Mouse (Mus musculus) thymus, postnatal 4 days (tissue): Measurements from ENCODE around the gene Olfr905.

Source experiments
- DNase-seq: peaks from one replicate; pipeline ENCODE4 v3.0.0; 2021

Gene Olfr905

DNA sequence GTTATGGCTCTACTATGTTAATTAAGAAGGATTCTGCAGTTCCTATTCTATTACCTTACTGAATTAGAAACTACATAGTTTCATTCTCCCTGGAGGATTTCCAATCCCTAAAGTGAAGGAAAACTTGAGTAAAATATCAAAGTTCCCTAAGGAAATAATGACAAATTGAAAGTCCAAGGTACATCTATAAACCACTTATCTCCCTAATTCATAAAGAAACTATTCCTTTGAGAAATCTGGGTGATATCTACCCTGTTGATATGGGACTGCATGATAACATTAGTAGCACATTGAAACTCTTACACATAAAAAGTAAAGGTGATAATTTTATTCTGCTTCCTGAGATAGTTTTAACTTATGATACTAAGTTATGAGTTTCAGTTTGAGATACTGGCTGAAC is at the start of gene Olfr905:
Gene Olfr905, plus strand, starts transcription at position 301 of the 400 bp plus-strand sequence.
- DNase-seq = no peak

- no peak for DNase-seq
These were observed 47.1 kb upstream of the Olfr905 start for GRCm38 (mm10) chr9:38423801-38424200.

GRCm38 (mm10) chr9:38427026-38427425 is 43.9 kb upstream of the Olfr905 start:
- DNase-seq = no peak

GRCm38 (mm10) chr9:38429155-38429554 is 41.8 kb upstream of the Olfr905 start, which contains the start of gene Olfr901:
TSS of gene Olfr901 (plus strand) at chr9:38429455.
- no peak for DNase-seq

DNA sequence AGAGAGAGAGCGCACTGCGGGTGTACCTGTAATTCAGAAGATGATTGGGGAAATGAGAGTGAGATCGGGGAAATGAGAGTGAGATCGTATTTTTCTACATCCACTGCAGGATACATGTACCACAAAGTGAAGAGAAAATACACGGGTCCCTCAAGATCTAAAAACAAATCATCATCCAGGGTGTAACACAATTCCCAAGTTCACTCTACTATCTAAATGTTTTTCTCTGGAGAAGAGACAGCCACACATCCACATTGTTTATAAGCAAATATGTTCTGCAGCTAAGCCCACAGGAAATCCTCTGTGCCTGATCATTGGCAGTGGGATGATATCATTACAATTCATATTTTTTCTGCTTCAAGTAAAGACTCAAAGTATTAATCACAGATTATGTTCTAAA is 23.6 kb upstream of the Olfr905 start, which contains the start of gene Olfr902:
Gene Olfr902, plus strand, starts transcription at position 301 of the 400 bp plus-strand sequence.
- DNase-seq = no peak

GRCm38 (mm10) chr9:38462844-38463243 is 8.1 kb upstream of the Olfr905 start, which contains the start of gene Olfr904:
TSS of gene Olfr904 (plus strand) at chr9:38463144.
- no peak for DNase-seq

GRCm38 (mm10) chr9:38486785-38487184 is 15.9 kb downstream of the Olfr905 start, which contains the start of gene Olfr906:
TSS of gene Olfr906 (plus strand) at chr9:38487085.
- no peak for DNase-seq

DNA sequence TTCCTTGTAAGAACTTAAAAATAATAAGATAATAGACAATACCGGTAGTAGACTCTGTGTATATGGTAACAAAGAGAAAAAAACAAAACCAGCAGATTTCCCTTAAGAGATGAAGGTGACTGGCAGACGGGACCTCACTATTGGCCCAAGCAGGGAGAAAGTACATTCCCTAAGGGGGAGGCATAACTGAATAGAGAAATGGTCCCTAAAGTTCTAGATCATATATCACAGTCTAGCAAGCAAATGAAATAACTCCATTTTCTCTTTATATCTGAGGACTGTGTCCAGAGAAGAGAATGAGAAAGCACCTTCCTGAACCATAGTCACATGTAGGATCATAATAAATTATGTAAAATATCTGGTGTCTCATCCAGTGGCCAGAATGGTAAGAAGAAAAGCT is 24.6 kb downstream of the Olfr905 start, which contains the start of gene Olfr907:
Gene Olfr907, plus strand, starts transcription at position 301 of the 400 bp plus-strand sequence.
- DNase-seq = no peak

GRCm38 (mm10) chr9:38512353-38512752 is 41.4 kb downstream of the Olfr905 start:
- no peak for DNase-seq

- DNase-seq = no peak
These were observed 50.4 kb downstream of the Olfr905 start, which contains the start of gene Olfr911-ps1 for GRCm38 (mm10) chr9:38521280-38521679. TSS of gene Olfr911-ps1 (plus strand) at chr9:38521580.
